Mouse (Mus musculus) gastrocnemius, postnatal 10 days (tissue): Measurements from ENCODE around the gene Cavin4. TPM values are rescaled to one million over a fixed set of nuclear protein-coding genes. Genes with fewer than 3 reads are reported as not detected.

ENCODE experiments used
- total RNA-seq, 2 experiments: library from RNA; stranded (reverse); gene quantifications; 2 replicates each; pipeline ENCODE4 v1.2.3; 2021

The Cavin4 gene
- total RNA-seq, 2 experiments from 2014 or later, result 184 to 203 TPM

Other genes starting within 250 kb of the Cavin4 start
- 10 to 100 TPM; 13.1 to 13.8 TPM for gene Tex10, start 190.1 kb upstream of the Cavin4 start, total RNA-seq
- gene Msantd3, start 123.6 kb upstream of the Cavin4 start, total RNA-seq, result 10 to 100 TPM; 22.0 to 22.6 TPM
- gene Tmeff1, start 78.3 kb upstream of the Cavin4 start, total RNA-seq, result 1 to 10 TPM; 2.7 to 3.1 TPM